Mouse (Mus musculus) urinary bladder, postnatal 4 days (tissue): Measurements from ENCODE around the gene Pde2a.
A peak's percentile ranks its signal among the peaks of the same experiment; 100 is the strongest.

Experiments used
- DNase-seq, 2 experiments: peaks; one replicate each; pipeline ENCODE4 v3.0.0; 2021 to 2022; ENCODE audit warnings: low spot score in 2 of 2

Pde2a gene

DNA sequence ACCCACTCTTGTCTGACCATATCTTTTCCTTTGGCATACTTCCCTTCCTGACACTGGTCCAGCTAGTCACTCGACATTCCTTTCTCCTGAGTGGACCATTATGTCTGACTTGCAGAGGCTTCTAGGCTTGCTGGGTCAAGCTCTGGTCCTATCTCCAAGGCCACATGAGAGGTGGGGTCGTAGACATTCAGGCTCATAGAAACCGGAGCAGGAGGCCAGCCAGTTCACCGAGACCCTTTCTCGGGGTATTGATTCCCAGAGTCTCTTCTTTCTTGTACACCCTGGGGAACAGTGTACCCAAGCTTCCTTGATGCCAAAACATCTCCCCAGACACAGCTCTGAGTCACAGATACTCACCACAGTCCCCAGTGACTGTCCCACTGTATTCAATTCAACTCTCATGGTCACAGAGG is 52.9 kb downstream of the Pde2a start:
- no peak for DNase-seq

DNA sequence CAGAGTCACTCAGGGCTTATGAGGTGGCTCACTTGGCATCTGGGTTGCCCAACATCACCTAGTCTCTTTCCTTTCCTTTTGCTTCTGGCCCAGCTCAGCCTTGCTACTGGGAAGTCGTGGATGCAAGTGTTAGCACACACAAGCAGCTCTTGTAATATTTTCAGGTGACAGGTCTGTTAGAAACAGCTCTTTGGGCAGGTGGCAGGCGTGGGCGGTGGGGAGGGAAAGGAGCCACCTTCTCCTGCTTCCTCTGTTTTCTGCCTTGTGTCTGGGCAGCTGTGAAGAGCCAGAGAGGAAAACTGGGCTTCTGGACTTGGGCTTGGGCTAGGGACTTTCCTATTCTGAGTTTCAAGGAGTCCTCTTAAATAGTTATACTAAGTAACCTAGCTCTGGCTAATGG is 54.5 kb downstream of the Pde2a start:
- DNase-seq: no peak

DNA sequence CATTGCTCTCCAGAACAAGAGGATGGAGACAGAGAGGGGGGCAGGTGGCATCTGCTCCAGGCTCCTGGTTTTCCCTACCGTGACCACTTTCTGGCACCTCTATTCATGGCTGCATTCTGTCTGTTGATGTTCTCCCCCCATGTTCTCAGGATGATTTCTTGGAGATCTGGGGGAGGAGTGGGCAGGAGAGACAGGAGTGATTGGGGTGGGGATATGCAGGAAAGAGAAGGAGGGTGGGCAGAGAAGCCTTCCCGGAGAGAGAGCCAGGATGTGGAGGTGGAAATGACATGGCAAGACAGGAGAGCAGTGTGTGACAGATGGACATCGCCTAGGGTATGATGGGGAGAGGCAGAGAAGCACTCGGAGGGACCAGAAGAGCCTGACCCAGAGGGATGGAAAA is 55.0 kb downstream of the Pde2a start:
- DNase-seq: no peak

DNA sequence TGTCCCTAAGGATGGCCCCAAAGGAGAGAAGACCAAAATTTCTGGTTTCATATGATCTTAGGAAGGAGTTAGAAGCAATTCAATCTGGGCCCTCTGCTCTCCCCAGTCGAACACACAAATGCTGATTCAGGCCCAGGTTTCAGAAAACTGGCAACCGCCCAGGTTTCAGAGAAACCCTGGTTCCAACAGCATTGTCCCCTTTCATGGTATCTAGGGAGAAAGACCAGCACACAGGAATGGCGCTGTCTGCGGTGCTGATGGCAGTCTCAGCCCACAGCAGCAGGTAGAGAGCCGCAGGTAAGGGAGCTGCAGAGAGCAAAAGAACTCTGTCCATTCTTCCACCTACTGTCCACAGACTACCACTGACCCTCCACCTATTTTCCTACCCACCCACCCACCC is 55.7 kb downstream of the Pde2a start:
- no peak for DNase-seq

- DNase-seq: no peak
Measured at GRCm38 (mm10) chr7:101478099-101478498, 56.6 kb downstream of the Pde2a start.

DNA sequence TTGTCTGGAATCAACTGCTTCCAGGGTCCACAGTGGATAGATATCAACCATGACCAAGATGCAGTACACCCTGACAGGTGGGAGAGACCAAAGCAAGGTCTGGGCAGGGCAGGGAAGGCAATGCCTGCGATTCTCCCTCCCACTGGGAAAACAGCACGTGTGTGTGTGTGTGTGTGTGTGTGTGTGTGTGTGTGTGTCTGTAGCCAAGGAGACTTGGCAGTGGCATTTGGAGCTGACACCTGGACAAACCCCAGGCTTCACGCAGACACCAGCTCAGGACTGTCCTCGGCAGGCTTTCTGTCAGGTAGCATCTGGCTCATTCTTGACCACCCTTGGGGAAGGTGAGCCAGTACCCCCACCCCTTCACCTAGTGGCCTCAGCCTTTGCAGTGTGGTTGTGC is 58.4 kb downstream of the Pde2a start:
- DNase-seq: no peak

- no peak for DNase-seq
Measured at GRCm38 (mm10) chr7:101480671-101481070, 59.2 kb downstream of the Pde2a start.

- DNase-seq: no peak
Measured at GRCm38 (mm10) chr7:101481872-101482498, 60.5 kb downstream of the Pde2a start.

- no peak for DNase-seq
Measured at GRCm38 (mm10) chr7:101482499-101483081, 61.1 kb downstream of the Pde2a start.

DNA sequence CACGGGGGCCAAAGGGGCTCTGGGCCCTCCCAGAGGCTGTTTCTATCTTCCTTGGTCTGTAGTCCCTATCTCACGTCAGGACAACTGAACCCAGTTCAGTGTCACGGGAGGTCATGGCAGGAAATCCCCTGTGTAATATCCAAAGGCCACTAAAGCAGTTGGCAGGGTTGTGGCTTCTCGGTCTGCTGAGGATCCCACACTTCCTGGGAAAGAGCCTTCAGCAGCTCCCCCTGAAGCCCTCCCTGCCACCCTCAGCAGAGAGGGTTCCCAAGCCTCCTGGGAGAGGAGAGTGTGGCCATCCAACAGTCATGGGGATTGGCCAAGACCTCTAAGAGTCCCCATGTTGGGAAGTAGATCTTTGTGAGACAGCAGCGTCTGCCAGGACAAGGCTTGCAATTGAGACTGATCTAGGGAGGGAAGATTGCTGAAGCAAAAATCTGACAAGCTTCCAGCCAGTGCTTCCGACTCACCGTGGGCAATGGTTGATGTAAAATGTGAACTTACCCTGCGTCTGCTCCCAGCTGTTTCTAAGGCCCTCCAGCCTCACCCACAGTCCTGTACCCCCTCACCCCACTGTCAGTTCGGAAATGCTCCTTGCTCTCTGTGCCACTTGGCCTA is 62.1 kb downstream of the Pde2a start:
- DNase-seq: no peak

DNA sequence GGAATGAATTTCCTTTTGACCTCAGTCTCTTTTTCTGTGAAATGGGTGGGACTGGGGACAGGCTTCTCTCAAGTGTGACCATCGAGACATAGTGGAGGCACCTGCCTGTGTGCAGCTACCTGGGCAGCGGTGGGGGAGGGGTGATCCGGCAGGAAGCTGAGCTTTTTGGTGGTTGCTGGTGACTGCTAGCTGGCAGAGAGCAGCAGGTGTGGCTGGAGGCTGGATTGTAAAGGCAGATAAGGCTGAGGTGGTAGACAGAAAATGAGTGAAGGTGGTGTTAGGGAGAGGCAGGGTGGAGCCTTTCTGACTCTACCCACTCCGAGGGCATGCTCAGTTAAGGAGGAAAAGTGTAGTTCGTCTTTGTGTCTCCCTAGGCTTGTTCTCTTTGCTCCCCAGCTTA is 65.6 kb downstream of the Pde2a start:
- DNase-seq: no peak

DNA sequence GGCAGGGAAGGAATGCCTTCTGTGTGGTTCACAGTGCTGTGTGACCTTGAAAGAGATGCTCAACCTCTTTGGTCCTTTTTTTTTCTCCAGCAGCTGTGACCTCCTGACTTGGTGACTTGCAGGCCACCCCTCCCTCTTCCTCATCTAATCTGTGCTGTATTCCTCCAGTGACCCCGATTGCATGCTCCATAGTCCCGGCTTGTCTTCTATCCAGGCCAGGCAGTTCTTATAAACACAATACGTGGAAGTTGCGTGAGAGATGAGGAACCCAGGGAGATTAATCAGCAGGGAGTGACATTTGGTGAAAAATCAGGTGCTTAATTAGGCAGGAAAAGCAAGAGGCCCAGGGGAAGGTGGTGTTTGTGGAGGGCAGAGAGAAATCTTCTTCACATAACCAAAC is 69.5 kb downstream of the Pde2a start:
- no peak for DNase-seq

DNA sequence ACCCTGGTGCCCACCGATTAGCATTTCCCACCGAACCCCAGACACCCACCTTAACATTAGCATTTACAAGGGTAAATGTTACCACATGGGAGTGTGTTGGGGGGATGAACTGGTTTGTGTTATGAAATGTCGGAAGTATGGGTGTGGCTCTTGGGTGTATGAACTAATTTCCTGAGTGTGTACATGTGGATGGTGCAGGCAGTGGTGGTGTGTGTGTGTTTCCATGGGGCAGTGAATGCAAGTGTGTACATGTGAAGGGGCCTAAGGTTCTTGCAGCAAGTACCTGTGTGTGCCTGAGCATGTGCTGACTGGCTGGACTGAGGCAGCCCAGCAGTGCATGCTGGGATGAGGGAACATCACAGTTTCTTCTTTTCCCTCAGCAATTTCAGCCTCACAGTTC is 76.9 kb downstream of the Pde2a start:
- no peak for DNase-seq

GRCm38 (mm10) chr7:101499251-101499650 is 77.8 kb downstream of the Pde2a start:
- no peak for DNase-seq

DNA sequence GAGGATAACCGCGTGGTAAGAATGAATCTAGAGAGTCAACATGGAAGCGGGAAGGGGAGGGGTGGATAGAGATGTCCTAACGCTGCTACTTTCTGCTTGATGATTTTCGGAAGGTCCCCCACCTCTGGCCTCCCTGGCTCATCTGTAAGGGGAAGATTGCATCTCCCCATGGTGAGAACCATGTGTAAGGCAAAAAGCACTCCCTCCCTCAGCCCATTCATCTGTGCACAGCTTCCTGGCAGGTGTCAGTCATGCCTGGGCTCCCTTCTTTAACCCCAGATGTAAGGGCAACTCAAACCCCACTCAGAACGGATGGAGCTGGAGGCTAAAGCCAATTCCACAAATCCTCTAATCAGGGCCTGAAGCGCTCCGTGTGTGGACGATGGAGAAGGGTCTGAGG is 78.2 kb downstream of the Pde2a start:
- DNase-seq: no peak

DNA sequence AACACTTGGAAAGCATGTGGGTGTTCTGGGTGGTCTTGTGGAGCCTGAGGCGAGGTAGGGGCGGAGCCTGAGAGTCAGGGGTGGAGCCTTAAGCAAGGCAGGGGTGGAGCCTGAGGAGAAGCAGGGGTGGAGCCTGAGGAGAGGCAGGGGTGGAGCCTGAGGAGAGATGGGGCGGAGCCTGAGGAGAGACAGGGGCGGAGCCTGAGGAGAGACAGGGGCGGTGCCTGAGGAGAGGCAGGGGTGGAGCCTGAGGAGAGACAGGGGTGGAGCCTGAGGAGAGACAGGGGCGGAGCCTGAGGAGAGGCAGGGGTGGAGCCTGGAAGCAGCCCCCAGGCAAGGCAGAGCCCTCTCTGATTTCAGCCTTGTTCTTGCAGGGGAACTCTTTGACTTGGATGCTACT is 79.7 kb downstream of the Pde2a start:
- no peak for DNase-seq

- no peak for DNase-seq
Measured at GRCm38 (mm10) chr7:101501675-101502074, 80.2 kb downstream of the Pde2a start.

- peak in 1 of 2 experiments; percentile 50 for DNase-seq
Measured at GRCm38 (mm10) chr7:101503351-101503750, 81.9 kb downstream of the Pde2a start.

DNA sequence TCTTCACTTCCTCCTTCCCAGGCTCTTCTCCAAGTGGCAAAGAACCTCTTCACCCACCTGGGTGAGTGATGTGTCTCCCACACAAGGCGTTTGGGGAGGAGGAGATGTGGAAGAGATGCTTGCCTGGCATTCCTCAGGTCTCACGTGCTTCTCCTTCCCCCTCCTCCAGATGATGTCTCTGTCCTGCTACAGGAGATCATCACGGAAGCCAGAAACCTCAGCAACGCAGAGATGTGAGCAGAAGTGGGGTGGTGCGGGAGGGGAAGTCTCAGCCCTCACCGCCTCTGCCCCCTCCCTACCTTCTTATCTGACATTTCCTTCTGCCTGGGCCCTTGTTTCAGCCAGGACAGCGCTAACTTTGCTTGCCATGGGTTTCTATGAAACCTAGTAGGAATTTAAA is 82.3 kb downstream of the Pde2a start:
- DNase-seq: no peak

GRCm38 (mm10) chr7:101504507-101504906 is 83.0 kb downstream of the Pde2a start:
- no peak for DNase-seq

DNA sequence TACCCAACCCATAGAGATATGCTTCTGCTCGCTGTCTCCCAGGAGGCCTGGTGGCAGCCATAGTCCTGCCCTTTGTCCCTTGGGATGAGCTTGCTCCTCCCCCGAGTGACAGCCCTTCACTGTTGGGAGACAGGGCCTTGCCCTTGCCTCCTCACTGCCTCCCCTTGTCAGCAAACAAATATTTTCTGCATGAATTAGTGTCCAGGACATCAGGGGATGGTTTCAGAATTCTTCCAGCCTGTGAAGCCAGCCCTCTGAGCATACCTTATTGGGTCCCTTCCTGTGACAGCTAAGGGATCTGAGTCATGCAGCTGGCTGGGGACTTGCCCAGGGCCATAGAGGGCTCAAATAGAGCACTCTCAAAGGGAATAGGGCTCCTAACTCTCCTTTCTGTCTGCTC is 87.7 kb downstream of the Pde2a start:
- DNase-seq: no peak

- no peak for DNase-seq
Measured at GRCm38 (mm10) chr7:101513655-101514054, 92.2 kb downstream of the Pde2a start.

- no peak for DNase-seq
Measured at GRCm38 (mm10) chr7:101514768-101515167, 93.3 kb downstream of the Pde2a start.

DNA sequence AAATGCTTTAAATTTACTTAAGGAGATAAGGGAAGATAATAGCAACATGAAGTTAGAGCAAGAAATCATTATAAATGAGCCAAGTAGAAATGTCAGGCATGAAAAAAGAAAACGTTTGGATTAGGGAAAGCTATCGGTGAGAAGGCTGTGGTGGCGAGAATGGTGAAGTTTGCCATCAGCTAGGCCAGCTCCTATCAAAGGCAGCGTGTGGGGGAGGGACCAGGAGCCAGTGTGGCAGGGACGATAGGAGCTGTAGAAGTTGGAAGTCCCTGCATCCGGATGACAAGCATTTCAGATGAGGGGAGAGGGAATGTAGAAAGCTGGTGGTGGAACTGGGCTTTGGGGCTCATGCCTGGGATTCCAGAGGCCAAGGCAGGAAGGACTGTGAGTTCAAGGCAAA is 93.8 kb downstream of the Pde2a start:
- DNase-seq: no peak
